Mouse (Mus musculus): ENCODE results near the gene Traf3.

GRCm38 (mm10) chr12:111228488-111228887, 62.3 kb downstream of the Traf3 start:
- TF ChIP-seq CTCF (IDR thresholded peaks at IDR 0.05; ENCODE audit: borderline replicate concordance, insufficient read depth, low read length), result no peak
- TF ChIP-seq POLR2A (IDR thresholded peaks at IDR 0.05; ENCODE audit: low read depth, low read length), result no peak

Data from embryonic fibroblast, embryonic 13.5 days (primary cell).